Mouse (Mus musculus): ENCODE measurements around the gene Col8a2. TPM values are rescaled to one million over a fixed set of nuclear protein-coding genes. Genes with fewer than 3 reads are reported as not detected.

Col8a2 gene
- polyA plus RNA-seq, 1 experiment: not detected

- no peak for TF ChIP-seq GATA1 (IDR thresholded peaks at IDR 0.05; ENCODE audit: borderline replicate concordance, low read length)
- no peak for TF ChIP-seq FLI1 (IDR thresholded peaks at IDR 0.05; ENCODE audit: low read length)
- Histone ChIP-seq H3K36me3 (replicated peaks; ENCODE audit: low read length) (no peaks in the 10 kb centered on the region), H3K27me3 (replicated peaks) (peaks cover 81% of the 10 kb centered on the region), H3K4me3 (replicated peaks) (peak overlapping the region; percentile 82), H3K9me3 (peaks cover 12% of the 10 kb centered on the region), H3K4me1 (peaks cover 32% of the 10 kb centered on the region)
Observed at GRCm38 (mm10) chr4:126296617-126297101, 10.1 kb downstream of the Col8a2 start.

- Histone ChIP-seq H3K4me1 (peaks cover 42% of the 10 kb centered on the region), H3K36me3 (replicated peaks; ENCODE audit: low read length) (no peaks in the 10 kb centered on the region), H3K9me3 (peaks cover 20% of the 10 kb centered on the region), H3K4me3 (replicated peaks) (peak overlapping the region; percentile 72), H3K27me3 (replicated peaks) (peaks cover 79% of the 10 kb centered on the region)
- TF ChIP-seq GATA1 (IDR thresholded peaks at IDR 0.05; ENCODE audit: borderline replicate concordance, low read length) (no peak), FLI1 (IDR thresholded peaks at IDR 0.05; ENCODE audit: low read length) (no peak)
Observed at GRCm38 (mm10) chr4:126300916-126301583, 14.5 kb downstream of the Col8a2 start.

- TF ChIP-seq GATA1 (IDR thresholded peaks at IDR 0.05; ENCODE audit: borderline replicate concordance, low read length) (no peak), FLI1 (IDR thresholded peaks at IDR 0.05; ENCODE audit: low read length) (no peak)
- Histone ChIP-seq H3K9me3 (peaks cover 23% of the 10 kb centered on the region), H3K4me1 (peaks cover 35% of the 10 kb centered on the region), H3K27me3 (replicated peaks) (peaks cover 75% of the 10 kb centered on the region), H3K4me3 (replicated peaks) (peak overlapping the region; percentile 72), H3K36me3 (replicated peaks; ENCODE audit: low read length) (no peaks in the 10 kb centered on the region)
Observed at GRCm38 (mm10) chr4:126301584-126302309, 15.2 kb downstream of the Col8a2 start.

- Histone ChIP-seq H3K27me3 (replicated peaks) (peaks cover 65% of the 10 kb centered on the region), H3K9me3 (peaks cover 18% of the 10 kb centered on the region), H3K4me3 (replicated peaks) (no peak overlapping the region), H3K4me1 (peaks cover 31% of the 10 kb centered on the region), H3K36me3 (replicated peaks; ENCODE audit: low read length) (no peaks in the 10 kb centered on the region)
- TF ChIP-seq FLI1 (IDR thresholded peaks at IDR 0.05; ENCODE audit: low read length) (no peak), GATA1 (IDR thresholded peaks at IDR 0.05; ENCODE audit: borderline replicate concordance, low read length) (no peak)
Observed at GRCm38 (mm10) chr4:126303877-126304276, 17.3 kb downstream of the Col8a2 start.

- Histone ChIP-seq H3K4me3 (replicated peaks) (no peak overlapping the region), H3K36me3 (replicated peaks; ENCODE audit: low read length) (no peaks in the 10 kb centered on the region), H3K4me1 (peaks cover 40% of the 10 kb centered on the region), H3K27me3 (replicated peaks) (peaks cover 61% of the 10 kb centered on the region), H3K9me3 (peaks cover 11% of the 10 kb centered on the region)
- TF ChIP-seq GATA1 (IDR thresholded peaks at IDR 0.05; ENCODE audit: borderline replicate concordance, low read length) (no peak), FLI1 (IDR thresholded peaks at IDR 0.05; ENCODE audit: low read length) (no peak)
Observed at GRCm38 (mm10) chr4:126305428-126305827, 18.8 kb downstream of the Col8a2 start.

- H3K4me3 ChIP-seq (replicated peaks): no peak overlapping the region
- H3K4me1 ChIP-seq: peaks cover 33% of the 10 kb centered on the region
- TF ChIP-seq FLI1 (IDR thresholded peaks at IDR 0.05; ENCODE audit: low read length) (no peak), GATA1 (IDR thresholded peaks at IDR 0.05; ENCODE audit: borderline replicate concordance, low read length) (no peak)
- H3K27me3 ChIP-seq (replicated peaks): peaks cover 54% of the 10 kb centered on the region
- no peaks in the 10 kb centered on the region for H3K36me3 ChIP-seq (replicated peaks; ENCODE audit: low read length)
- H3K9me3 ChIP-seq: peaks cover 11% of the 10 kb centered on the region
Observed at GRCm38 (mm10) chr4:126306058-126306457, 19.5 kb downstream of the Col8a2 start.

- no peak for TF ChIP-seq FLI1 (IDR thresholded peaks at IDR 0.05; ENCODE audit: low read length)
- no peak for TF ChIP-seq GATA1 (IDR thresholded peaks at IDR 0.05; ENCODE audit: borderline replicate concordance, low read length)
- H3K27me3 ChIP-seq (replicated peaks): peaks cover 50% of the 10 kb centered on the region
- peaks cover 11% of the 10 kb centered on the region for H3K9me3 ChIP-seq
- peaks cover 29% of the 10 kb centered on the region for H3K4me1 ChIP-seq
- H3K36me3 ChIP-seq (replicated peaks; ENCODE audit: low read length): no peaks in the 10 kb centered on the region
- no peak overlapping the region for H3K4me3 ChIP-seq (replicated peaks)
Observed at GRCm38 (mm10) chr4:126306827-126307226, 20.2 kb downstream of the Col8a2 start.

- TF ChIP-seq GATA1 (IDR thresholded peaks at IDR 0.05; ENCODE audit: borderline replicate concordance, low read length) (no peak), FLI1 (IDR thresholded peaks at IDR 0.05; ENCODE audit: low read length) (no peak)
- Histone ChIP-seq H3K4me3 (replicated peaks) (peak overlapping the region; percentile 84), H3K4me1 (peaks cover 47% of the 10 kb centered on the region), H3K27me3 (replicated peaks) (peaks cover 27% of the 10 kb centered on the region), H3K36me3 (replicated peaks; ENCODE audit: low read length) (peaks cover 2% of the 10 kb centered on the region), H3K9me3 (peaks cover 11% of the 10 kb centered on the region)
Observed at GRCm38 (mm10) chr4:126309211-126309921, 22.8 kb downstream of the Col8a2 start.

GRCm38 (mm10) chr4:126309922-126310309, 23.3 kb downstream of the Col8a2 start:
- peaks cover 53% of the 10 kb centered on the region for H3K4me1 ChIP-seq
- H3K36me3 ChIP-seq (replicated peaks; ENCODE audit: low read length): peaks cover 8% of the 10 kb centered on the region
- H3K4me3 ChIP-seq (replicated peaks): peak overlapping the region; percentile 84
- TF ChIP-seq GATA1 (IDR thresholded peaks at IDR 0.05; ENCODE audit: borderline replicate concordance, low read length) (no peak), FLI1 (IDR thresholded peaks at IDR 0.05; ENCODE audit: low read length) (no peak)
- H3K27me3 ChIP-seq (replicated peaks): peaks cover 24% of the 10 kb centered on the region
- peaks cover 11% of the 10 kb centered on the region for H3K9me3 ChIP-seq

Measured in megakaryocyte, embryonic 14.5 days (primary cell).